Mouse (Mus musculus) lung, postnatal 0 days (tissue): Measurements from ENCODE around the gene Thsd7a.

Experiments
- CTCF ChIP-seq: IDR thresholded peaks from 2 replicates; pipeline ENCODE4 v1.5.1; 2016; ENCODE audit warnings: antibody characterized with exemption, mild to moderate bottlenecking
- EP300 ChIP-seq: IDR thresholded peaks from 2 replicates; pipeline ENCODE4 v1.6.1; 2016; ENCODE audit warnings: antibody characterized with exemption, mild to moderate bottlenecking, control low read depth

GRCm38 (mm10) chr6:12481527-12482163 lies 267.6 kb downstream of the Thsd7a start:
- no peak for TF ChIP-seq CTCF
- no peak for TF ChIP-seq EP300
